Comparison of ENCODE assay signal across 10 mouse cellular contexts in genomic region chr8:92854673-92855072, GRCm38 (mm10). TPM values are rescaled to one million over a fixed set of nuclear protein-coding genes. Genes with fewer than 3 reads are reported as not detected.
DNase-seq lines count a peak whose midpoint lies in the region; ATAC-seq and TF ChIP-seq lines count a peak whose summit lies in the region.
"Had no signal": no experiment of that assay in that cellular context is flagged by ENCODE, and none has a peak within 500 bp of the region (broad histone marks: within the 10 kb centered on the region; RNA-seq: fewer than 3 reads in every experiment).

No protein-coding gene starts in this region.

- H3K4me2 ChIP-seq in heart, embryonic 11.5 days: peak overlapping the region; percentile 87
- H3K4me2 ChIP-seq in heart, postnatal 0 days (ENCODE audit: low read depth, low read length): peak overlapping the region; percentile 81
- peak overlapping the region; percentile 84 for H3K4me2 ChIP-seq in liver, postnatal 0 days (ENCODE audit: low read depth, low read length)

- no peaks in the 10 kb centered on the region; the same call in 1 of the 2 replicates for H3K9me3 ChIP-seq in heart, embryonic 11.5 days (replicated peaks; ENCODE audit: control insufficient read depth, low read length)
- H3K9me3 ChIP-seq in heart, postnatal 0 days (replicated peaks; ENCODE audit: control insufficient read depth, low read length): no peaks in the 10 kb centered on the region
- no peaks in the 10 kb centered on the region for H3K9me3 ChIP-seq in liver, postnatal 0 days (ENCODE audit: low read length)

- no peak overlapping the region for H3K9ac ChIP-seq in heart, embryonic 11.5 days (ENCODE audit: low read depth, low read length)
- H3K9ac ChIP-seq in heart, postnatal 0 days (replicated peaks; ENCODE audit: low read depth, low read length): no peak overlapping the region
- H3K9ac ChIP-seq in liver, postnatal 0 days (replicated peaks): no peak overlapping the region

- intact Hi-C loops in heart, postnatal 14 days (cut with DNase I): no loop called here

- WGBS in heart, embryonic 11.5 days (ENCODE audit: insufficient replicate concordance): 81% methylated on average over 3 of the region's 3 CpGs
- 71% methylated on average over 3 of the region's 3 CpGs for WGBS in heart, postnatal 0 days
- WGBS in liver, postnatal 0 days (ENCODE audit: insufficient replicate concordance): 59% methylated on average over 3 of the region's 3 CpGs

- peak overlapping the region; percentile 61; the same call in 1 of the 2 replicates for H3K4me3 ChIP-seq in heart, embryonic 11.5 days (ENCODE audit: low read depth, low read length)
- H3K4me3 ChIP-seq in heart, postnatal 0 days (ENCODE audit: low read depth, low read length): peak overlapping the region; percentile 60
- H3K4me3 ChIP-seq in liver, postnatal 0 days (ENCODE audit: low read depth, low read length): peak overlapping the region; percentile 61; the same call in 1 of the 2 replicates

- H3K4me1 ChIP-seq in heart, embryonic 11.5 days (ENCODE audit: control insufficient read depth, insufficient read depth, low read length): no peaks in the 10 kb centered on the region
- H3K4me1 ChIP-seq in heart, postnatal 0 days (ENCODE audit: control insufficient read depth, insufficient read depth): 0 out of 2 replicates have a peak, but pooled peaks cover 5% of the 10 kb centered on the region
- H3K4me1 ChIP-seq in liver, postnatal 0 days (ENCODE audit: insufficient read depth): peaks cover 2% of the 10 kb centered on the region; the same call in 1 of the 2 replicates

- no peak overlapping the region for H3K27ac ChIP-seq in heart, embryonic 11.5 days (ENCODE audit: low read depth, low read length)
- H3K27ac ChIP-seq in heart, postnatal 0 days (ENCODE audit: low read depth): no peak overlapping the region
- peak overlapping the region; percentile 64; the same call in 1 of the 2 replicates for H3K27ac ChIP-seq in liver, postnatal 0 days (ENCODE audit: low read depth)

- no peaks in the 10 kb centered on the region for H3K36me3 ChIP-seq in heart, embryonic 11.5 days (ENCODE audit: control insufficient read depth, insufficient read depth, low read length)
- 0 out of 2 replicates have a peak, but pooled peaks cover 5% of the 10 kb centered on the region for H3K36me3 ChIP-seq in heart, postnatal 0 days (replicated peaks; ENCODE audit: control insufficient read depth, insufficient read depth, low read length)
- no peaks in the 10 kb centered on the region for H3K36me3 ChIP-seq in liver, postnatal 0 days (replicated peaks; ENCODE audit: insufficient read depth, low read length)

- ATAC-seq in heart, embryonic 11.5 days (replicated peaks; ENCODE audit: insufficient number of reproducible peaks, low FRiP score, low TSS enrichment): no peak
- no peak for ATAC-seq in heart, postnatal 0 days (ENCODE audit: insufficient read depth, low read depth)
- ATAC-seq in liver, postnatal 0 days: no peak

- no peak for TF ChIP-seq CTCF in heart, postnatal 0 days (IDR thresholded peaks at IDR 0.05; ENCODE audit: low read depth)
- TF ChIP-seq CTCF in liver, postnatal 0 days (IDR thresholded peaks at IDR 0.05; ENCODE audit: low read depth): no peak

- DNase-seq in heart, postnatal 14 days: no peak
- peak; percentile 12 to 17 for DNase-seq in B cell, adult 2 months
- DNase-seq in heart, postnatal 0 days (ENCODE audit: low spot score): no peak
- DNase-seq in liver, postnatal 0 days: no peak
- no peak for DNase-seq in adrenal gland, postnatal 4 days (ENCODE audit: low spot score in 2 of 2)
- DNase-seq in gastrocnemius, adult 18-20 months (ENCODE audit: low spot score): no peak
- no peak for DNase-seq in testis, postnatal 14 days (ENCODE audit: low spot score)

- TF ChIP-seq EP300 in heart, postnatal 0 days (IDR thresholded peaks at IDR 0.05; ENCODE audit: low read depth): no peak
- no peak for TF ChIP-seq EP300 in liver, postnatal 0 days (IDR thresholded peaks at IDR 0.05; ENCODE audit: low read depth)

- H3K27me3 ChIP-seq in heart, embryonic 11.5 days (ENCODE audit: control insufficient read depth, insufficient read depth, low read length): peaks cover 7% of the 10 kb centered on the region; the same call in 1 of the 2 replicates
- H3K27me3 ChIP-seq in heart, postnatal 0 days (ENCODE audit: control insufficient read depth, insufficient read depth, low read length): peaks cover 16% of the 10 kb centered on the region
- H3K27me3 ChIP-seq in liver, postnatal 0 days (ENCODE audit: insufficient read depth, low read length): 0 out of 2 replicates have a peak, but pooled peaks cover 9% of the 10 kb centered on the region

RNA-seq across cellular contexts. Expression of gene Lpcat2, which starts 0.5 kb away (rescaled TPM):
- polyA plus RNA-seq in heart, embryonic 11.5 days (2014; fragmentation: Nextera tagmentation; extraction: Ambion mirVana): 2.0 and 2.5 TPM in 2 replicates
- 1 to 10 TPM; 1.6 to 1.9 TPM for total RNA-seq in heart, postnatal 14 days (2021)
- 1.5 and 4.9 TPM in 2 replicates for total RNA-seq in heart, postnatal 0 days (2014; rRNA removed; ENCODE audit: low replicate concordance)
- polyA plus RNA-seq in heart, postnatal 0 days (2015; fragmentation: Nextera tagmentation; extraction: Ambion mirVana): 2.8 and 3.0 TPM in 2 replicates
- polyA plus RNA-seq in liver, postnatal 0 days (2015; fragmentation: Nextera tagmentation; extraction: Ambion mirVana): 8.6 and 9.0 TPM in 2 replicates
- 1 to 10 TPM; 5.5 to 6.9 TPM for total RNA-seq in adrenal gland, postnatal 4 days (2021)
- total RNA-seq in gastrocnemius, adult 18-20 months (2021): under 1 TPM; 0.18 to 0.36 TPM

RNA-seq across cellular contexts. Expression of gene Mmp2, which starts 27.6 kb away (rescaled TPM):
- polyA plus RNA-seq in heart, embryonic 11.5 days (2014; fragmentation: Nextera tagmentation; extraction: Ambion mirVana): 107 TPM in 2 replicates
- total RNA-seq in heart, postnatal 14 days (2021): 100 to 1,000 TPM; 132 to 154 TPM
- 92.6 and 113 TPM in 2 replicates for total RNA-seq in heart, postnatal 0 days (2014; rRNA removed; ENCODE audit: low replicate concordance)
- 83.6 and 89.0 TPM in 2 replicates for polyA plus RNA-seq in heart, postnatal 0 days (2015; fragmentation: Nextera tagmentation; extraction: Ambion mirVana)
- polyA plus RNA-seq in liver, postnatal 0 days (2015; fragmentation: Nextera tagmentation; extraction: Ambion mirVana): 9.6 and 9.8 TPM in 2 replicates
- 100 to 1,000 TPM; 103 to 107 TPM for total RNA-seq in adrenal gland, postnatal 4 days (2021)
- total RNA-seq in gastrocnemius, adult 18-20 months (2021): 10 to 100 TPM; 42.3 to 50.3 TPM

RNA-seq across cellular contexts. Expression of gene Capns2, which starts 46.5 kb away (rescaled TPM):
- 0.23 and 0.47 TPM in 2 replicates for polyA plus RNA-seq in heart, embryonic 11.5 days (2014; fragmentation: Nextera tagmentation; extraction: Ambion mirVana)
- total RNA-seq in heart, postnatal 14 days (2021): under 1 TPM; 0.22 to 0.29 TPM
- total RNA-seq in heart, postnatal 0 days (2014; rRNA removed; ENCODE audit: low replicate concordance): 0.38 TPM in 1 of 2 replicates, not detected in the other
- polyA plus RNA-seq in heart, postnatal 0 days (2015; fragmentation: Nextera tagmentation; extraction: Ambion mirVana): 0.11 TPM in 1 of 2 replicates, not detected in the other
- not detected in 2 replicates for polyA plus RNA-seq in liver, postnatal 0 days (2015; fragmentation: Nextera tagmentation; extraction: Ambion mirVana)
- under 1 TPM; 0.31 to 0.70 TPM for total RNA-seq in adrenal gland, postnatal 4 days (2021)
- total RNA-seq in gastrocnemius, adult 18-20 months (2021): not detected
- total RNA-seq: gastrocnemius, postnatal 14 days had no signal
- polyA plus RNA-seq: C2C12 had no signal

Comparison
In these comparisons a context has a peak if more than half of its experiments do, and no peak if none do; other contexts are left out.
1. DNase-seq: peak in B cell, adult 2 months (2 of 2); none in heart, postnatal 14 days (0 of 2), heart, postnatal 0 days (single experiment), liver, postnatal 0 days (single experiment), adrenal gland, postnatal 4 days (0 of 2), gastrocnemius, adult 18-20 months (single experiment) and testis, postnatal 14 days (single experiment).
2. Peak in every context shown above with its lines, with median percentiles within 50 percentile points of each other: H3K4me2 ChIP-seq and H3K4me3 ChIP-seq.